19 mouse cellular contexts compared by ENCODE assay signal in genomic region chr17:80288012-80288411, GRCm38 (mm10). TPM values are rescaled to one million over a fixed set of nuclear protein-coding genes. Genes with fewer than 3 reads are reported as not detected.
A peak's percentile ranks its signal among the peaks of the same experiment; 100 is the strongest.
DNase-seq lines count a peak whose midpoint lies in the region; ATAC-seq and TF ChIP-seq lines count a peak whose summit lies in the region.
"Had no signal": no experiment of that assay in that cellular context is flagged by ENCODE, and none has a peak within 500 bp of the region (broad histone marks: within the 10 kb centered on the region; RNA-seq: fewer than 3 reads in every experiment).

No protein-coding gene starts in this region.

- H3K9me3 ChIP-seq in liver, embryonic 11.5 days (ENCODE audit: control insufficient read depth, low read length) = no peaks in the 10 kb centered on the region
- H3K9me3 ChIP-seq in liver, postnatal 0 days (ENCODE audit: low read length) = no peaks in the 10 kb centered on the region
- no peaks in the 10 kb centered on the region for H3K9me3 ChIP-seq in midbrain, embryonic 13.5 days
- H3K9me3 ChIP-seq: heart, embryonic 12.5 days; midbrain, embryonic 12.5 days had no signal

- H3K4me2 ChIP-seq in liver, embryonic 11.5 days = 0 out of 2 replicates have a peak overlapping the region, but pooled peaks have one; percentile 85
- no peak overlapping the region for H3K4me2 ChIP-seq in liver, postnatal 0 days (ENCODE audit: low read depth, low read length)
- H3K4me2 ChIP-seq in midbrain, embryonic 13.5 days (replicated peaks) = peak overlapping the region; percentile 69

- H3K4me1 ChIP-seq in liver, embryonic 11.5 days (replicated peaks; ENCODE audit: control insufficient read depth, insufficient read depth, low read length) = peaks cover 14% of the 10 kb centered on the region
- peaks cover 12% of the 10 kb centered on the region for H3K4me1 ChIP-seq in liver, postnatal 0 days (ENCODE audit: insufficient read depth)
- H3K4me1 ChIP-seq in bone marrow macrophage, adult 2 months (ENCODE audit: control insufficient read depth, insufficient read depth, low read length) = peaks cover 14% of the 10 kb centered on the region
- H3K4me1 ChIP-seq in midbrain, embryonic 13.5 days (replicated peaks) = peaks cover 15% of the 10 kb centered on the region
- H3K4me1 ChIP-seq in lung, adult 2 months (ENCODE audit: control insufficient read depth, insufficient read depth, low read length) = peaks cover 7% of the 10 kb centered on the region; the same call in 1 of the 2 replicates

- no peaks in the 10 kb centered on the region for H3K27me3 ChIP-seq in liver, embryonic 11.5 days (replicated peaks; ENCODE audit: control insufficient read depth, insufficient read depth, low read length)
- no peaks in the 10 kb centered on the region for H3K27me3 ChIP-seq in liver, postnatal 0 days (ENCODE audit: insufficient read depth, low read length)
- H3K27me3 ChIP-seq in midbrain, embryonic 13.5 days = no peaks in the 10 kb centered on the region
- H3K27me3 ChIP-seq in splenic B cell, adult 2 months (ENCODE audit: control insufficient read depth, insufficient read depth, low read length, poor library complexity, severe bottlenecking) = no peaks in the 10 kb centered on the region
- H3K27me3 ChIP-seq: heart, embryonic 12.5 days; midbrain, embryonic 12.5 days had no signal

- no peak overlapping the region for H3K27ac ChIP-seq in liver, embryonic 11.5 days (ENCODE audit: low read depth, low read length)
- H3K27ac ChIP-seq in liver, postnatal 0 days (ENCODE audit: low read depth) = no peak overlapping the region
- 0 out of 2 replicates have a peak overlapping the region, but pooled peaks have one; percentile 35 for H3K27ac ChIP-seq in bone marrow macrophage, adult 2 months (ENCODE audit: insufficient read depth, low read depth, low read length)
- H3K27ac ChIP-seq in midbrain, embryonic 13.5 days = no peak overlapping the region
- H3K27ac ChIP-seq: left cerebral cortex, adult 2 months; midbrain, embryonic 12.5 days had no signal

- TF ChIP-seq POLR2A in bone marrow macrophage, adult 2 months (IDR thresholded peaks at IDR 0.05; ENCODE audit: borderline replicate concordance, low read depth, low read length) = no peak
- TF ChIP-seq POLR2A in lung, adult 2 months (IDR thresholded peaks at IDR 0.05; ENCODE audit: borderline replicate concordance, extremely low read depth, low read depth, low read length) = no peak

- TF ChIP-seq CTCF in liver, postnatal 0 days (IDR thresholded peaks at IDR 0.05; ENCODE audit: low read depth) = no peak
- no peak for TF ChIP-seq CTCF in bone marrow macrophage, adult 2 months (IDR thresholded peaks at IDR 0.05; ENCODE audit: low read depth, low read length)
- TF ChIP-seq CTCF in lung, adult 2 months (IDR thresholded peaks at IDR 0.05; ENCODE audit: insufficient read depth, low read length) = no peak

- WGBS in liver, embryonic 11.5 days = 79% methylated on average over 6 of the region's 6 CpGs
- 63% methylated on average over 6 of the region's 6 CpGs for WGBS in liver, postnatal 0 days (ENCODE audit: insufficient replicate concordance)
- 90% methylated on average over 6 of the region's 6 CpGs for WGBS in midbrain, embryonic 13.5 days
- WGBS in lung, adult 2 months = 69% methylated on average over 6 of the region's 6 CpGs

- no peak overlapping the region for H3K4me3 ChIP-seq in liver, embryonic 11.5 days (ENCODE audit: low read depth, low read length)
- H3K4me3 ChIP-seq in liver, postnatal 0 days (ENCODE audit: low read depth, low read length) = no peak overlapping the region
- no peak overlapping the region for H3K4me3 ChIP-seq in bone marrow macrophage, adult 2 months (ENCODE audit: insufficient read depth, low read length)
- no peak overlapping the region for H3K4me3 ChIP-seq in midbrain, embryonic 13.5 days (replicated peaks)
- H3K4me3 ChIP-seq in lung, adult 2 months (replicated peaks; ENCODE audit: extremely low read depth, low read depth, low read length) = no peak overlapping the region

- no peak for TF ChIP-seq EP300 in liver, postnatal 0 days (IDR thresholded peaks at IDR 0.05; ENCODE audit: low read depth)

- no peak for ATAC-seq in liver, embryonic 11.5 days (replicated peaks; ENCODE audit: low FRiP score)
- no peak for ATAC-seq in liver, postnatal 0 days
- no peak for ATAC-seq in midbrain, embryonic 13.5 days

- no peak for DNase-seq in liver, embryonic 11.5 days (ENCODE audit: low spot score)
- no peak for DNase-seq in liver, postnatal 0 days
- DNase-seq in splenic B cell, adult 2 months (ENCODE audit: low read depth, low spot score) = peak; percentile 44
- no peak for DNase-seq in lung, adult 2 months
- DNase-seq in adrenal gland, adult 18-20 months (ENCODE audit: low spot score in 2 of 2) = no peak
- DNase-seq: adrenal gland, adult 8-10 months; cerebellum, adult 9-10 months; embryo, embryonic 11 days; gastrocnemius, postnatal 14 days; kidney, adult 8-10 months; lung, postnatal 10 days; thymus, adult 2 months had no signal

- no peak overlapping the region for H3K9ac ChIP-seq in liver, embryonic 11.5 days (ENCODE audit: low read depth, low read length)
- H3K9ac ChIP-seq in liver, postnatal 0 days (replicated peaks) = no peak overlapping the region
- H3K9ac ChIP-seq in midbrain, embryonic 13.5 days (replicated peaks) = no peak overlapping the region

- no peaks in the 10 kb centered on the region for H3K36me3 ChIP-seq in liver, embryonic 11.5 days (ENCODE audit: control insufficient read depth, insufficient read depth, low read length)
- no peaks in the 10 kb centered on the region for H3K36me3 ChIP-seq in liver, postnatal 0 days (replicated peaks; ENCODE audit: insufficient read depth, low read length)
- H3K36me3 ChIP-seq in midbrain, embryonic 13.5 days = no peaks in the 10 kb centered on the region
- no peaks in the 10 kb centered on the region; the same call in 1 of the 2 replicates for H3K36me3 ChIP-seq in splenic B cell, adult 2 months (ENCODE audit: control insufficient read depth, insufficient read depth, low read length, poor library complexity, severe bottlenecking)
- H3K36me3 ChIP-seq: heart, embryonic 12.5 days; midbrain, embryonic 12.5 days had no signal

RNA-seq across cellular contexts. Expression of gene Morn2, which starts 2.0 kb away (rescaled TPM):
- 18.6 and 20.1 TPM in 2 replicates for polyA plus RNA-seq in liver, embryonic 11.5 days (2014; fragmentation: Nextera tagmentation; extraction: Ambion mirVana)
- 11.2 and 11.4 TPM in 2 replicates for polyA plus RNA-seq in liver, postnatal 0 days (2015; fragmentation: Nextera tagmentation; extraction: Ambion mirVana)
- polyA plus RNA-seq in bone marrow macrophage, adult 2 months (2012; ENCODE audit: insufficient read depth, insufficient read length, missing spikeins) = 5.6 and 8.1 TPM in 2 replicates
- 47.2 and 47.9 TPM in 2 replicates for polyA plus RNA-seq in midbrain, embryonic 13.5 days (2015; fragmentation: Nextera tagmentation; extraction: Ambion mirVana)
- polyA plus RNA-seq in lung, adult 2 months (2012; rRNA removed) = 4.2 and 7.5 TPM in 2 replicates
- 10 to 100 TPM; 16.8 to 22.0 TPM for total RNA-seq in adrenal gland, adult 18-20 months (2021)

RNA-seq across cellular contexts. Expression of gene Dhx57, which starts 2.3 kb away (rescaled TPM):
- 9.3 and 11.6 TPM in 2 replicates for polyA plus RNA-seq in liver, embryonic 11.5 days (2014; fragmentation: Nextera tagmentation; extraction: Ambion mirVana)
- polyA plus RNA-seq in liver, postnatal 0 days (2015; fragmentation: Nextera tagmentation; extraction: Ambion mirVana) = 1.7 and 1.9 TPM in 2 replicates
- 16.0 and 19.6 TPM in 2 replicates for polyA plus RNA-seq in bone marrow macrophage, adult 2 months (2012; ENCODE audit: insufficient read depth, insufficient read length, missing spikeins)
- polyA plus RNA-seq in midbrain, embryonic 13.5 days (2015; fragmentation: Nextera tagmentation; extraction: Ambion mirVana) = 39.2 and 41.1 TPM in 2 replicates
- 7.7 and 10.2 TPM in 2 replicates for polyA plus RNA-seq in lung, adult 2 months (2012; rRNA removed)
- 10 to 100 TPM in 1 of 2 experiments, 1 to 10 TPM in 1; 9.3 to 11.0 TPM for total RNA-seq in adrenal gland, adult 18-20 months (2021)

RNA-seq across cellular contexts. Expression of gene Arhgef33, which starts 19.2 kb away (rescaled TPM):
- 0.45 and 0.49 TPM in 2 replicates for polyA plus RNA-seq in liver, embryonic 11.5 days (2014; fragmentation: Nextera tagmentation; extraction: Ambion mirVana)
- 0.83 and 1.2 TPM in 2 replicates for polyA plus RNA-seq in liver, postnatal 0 days (2015; fragmentation: Nextera tagmentation; extraction: Ambion mirVana)
- not detected in 2 replicates for polyA plus RNA-seq in bone marrow macrophage, adult 2 months (2012; ENCODE audit: insufficient read depth, insufficient read length, missing spikeins)
- 1.0 and 1.6 TPM in 2 replicates for polyA plus RNA-seq in midbrain, embryonic 13.5 days (2015; fragmentation: Nextera tagmentation; extraction: Ambion mirVana)
- 0.21 and 0.40 TPM in 2 replicates for polyA plus RNA-seq in lung, adult 2 months (2012; rRNA removed)
- 1 to 10 TPM in 1 of 2 experiments, under 1 TPM in 1; 0.38 to 1.1 TPM for total RNA-seq in adrenal gland, adult 18-20 months (2021)
- total RNA-seq: hematopoietic stem cell, adult 5-6 weeks; liver, adult 2 months had no signal
- polyA plus RNA-seq: liver, adult 2 months had no signal
